Mouse (Mus musculus) forebrain, postnatal 0 days (tissue): Measurements from ENCODE around the gene Rps27l. TPM values are rescaled to one million over a fixed set of nuclear protein-coding genes. Genes with fewer than 3 reads are reported as not detected.

Experiments used
- ATAC-seq: fragments of 200-750 bp; cut with Nextera tagmentation; 2 replicates; pipeline ENCODE4 v1.8.0; 2017; ENCODE audit warnings: mild to moderate bottlenecking, moderate library complexity
- DNase-seq: peaks from one replicate; pipeline ENCODE4 v3.0.0-alpha.2; 2015
- H3K27ac ChIP-seq: fragments of 300-500 bp; sonication (generic); 2 replicates; pipeline ENCODE4 v1.5.1; 2014; ENCODE audit warnings: low read depth, mild to moderate bottlenecking, antibody characterized with exemption, low read length, moderate library complexity, mixed read lengths
- H3K27me3 ChIP-seq: fragments of 300-500 bp; sonication (generic); 2 replicates; pipeline ENCODE4 v1.6.1; 2014; ENCODE audit warnings: mild to moderate bottlenecking, low read length, mixed read lengths; ENCODE audit not compliant: insufficient read depth
- H3K36me3 ChIP-seq: fragments of 300-500 bp; sonication (generic); 2 replicates; pipeline ENCODE4 v1.6.1; 2014; ENCODE audit warnings: mild to moderate bottlenecking, moderate library complexity; ENCODE audit not compliant: insufficient read depth
- H3K4me1 ChIP-seq: fragments of 300-500 bp; sonication (generic); 2 replicates; pipeline ENCODE4 v1.6.1; 2014; ENCODE audit warnings: antibody characterized with exemption; ENCODE audit not compliant: insufficient read depth
- H3K4me2 ChIP-seq: fragments of 300-500 bp; sonication (generic); 2 replicates; pipeline ENCODE4 v1.6.1; 2014; ENCODE audit warnings: low read depth, mild to moderate bottlenecking, moderate library complexity
- H3K4me3 ChIP-seq: fragments of 300-500 bp; sonication (generic); 2 replicates; pipeline ENCODE4 v1.5.1; 2014; ENCODE audit warnings: low read depth, low read length, mixed read lengths
- H3K9ac ChIP-seq: fragments of 300-500 bp; sonication (generic); 2 replicates; pipeline ENCODE4 v1.6.1; 2014; ENCODE audit warnings: mild to moderate bottlenecking
- H3K9me3 ChIP-seq: fragments of 300-500 bp; sonication (generic); 2 replicates; pipeline ENCODE4 v1.6.1; 2016; ENCODE audit warnings: low read length
- CTCF ChIP-seq: sonication (generic); IDR thresholded peaks from 2 replicates; pipeline ENCODE4 v1.5.1; 2016; ENCODE audit warnings: antibody characterized with exemption, control low read depth, low read depth
- WGBS: fragments of 180-500 bp; shearing (Covaris S2); extraction: QIAGEN DNeasy Blood & Tissue Kit; methylation state at CpG from one replicate; pipeline ENCODE4 v1.1.7; 2014; 5-methylcytosine and 5-hydroxymethylcytosine counted together
- polyA plus RNA-seq: library from polyadenylated mRNA; unstranded; fragments of >200 nt; fragmentation: Nextera tagmentation; extraction: Ambion mirVana; gene quantifications from 2 replicates; pipeline ENCODE4 v1.2.1, GENCODE M21; 2015
- total RNA-seq: library from RNA; depleted of rRNA; stranded (reverse); fragments of >200 nt; gene quantifications from 2 replicates; pipeline ENCODE4 v1.2.3, GENCODE M21; 2014; rRNA removed

Gene Rps27l
- total RNA-seq (129 and 139 TPM in 2 replicates), polyA plus RNA-seq (208 and 277 TPM in 2 replicates)

- peak within 1 kb of the TSS; percentile 86 for H3K4me3 ChIP-seq
- 1% methylated on average over 77 of the region's 77 CpGs for WGBS
- TF ChIP-seq CTCF, result peak; percentile 4; the same call in 1 of the 2 replicates
Measured at GRCm38 (mm10) chr9:66945647-66946641, at the start of gene Rps27l. Gene Rps27l (plus strand): TSS chr9:66946086.

GRCm38 (mm10) chr9:66896951-66897350 lies 48.9 kb upstream of the Rps27l start:
- H3K36me3 ChIP-seq, result no peaks in the 10 kb centered on the region
- H3K27ac ChIP-seq, result no peak overlapping the region
- H3K27me3 ChIP-seq, result no peaks in the 10 kb centered on the region
- no peaks in the 10 kb centered on the region for H3K4me1 ChIP-seq
- H3K9me3 ChIP-seq, result no peaks in the 10 kb centered on the region
- WGBS, result 68% methylated on average over 6 of the region's 6 CpGs
- TF ChIP-seq CTCF, result no peak
- H3K4me3 ChIP-seq, result no peak overlapping the region
- no peak overlapping the region for H3K4me2 ChIP-seq
- DNase-seq (no peak), ATAC-seq (no peak)
- no peak overlapping the region for H3K9ac ChIP-seq

More at GRCm38 (mm10) chr9:66945647-66946641, at the start of gene Rps27l:
- Histone ChIP-seq H3K9ac (peak within 1 kb of the TSS; percentile 78), H3K27me3 (no peaks in the 10 kb centered on the region), H3K4me1 (no peaks in the 10 kb centered on the region), H3K27ac (peak within 1 kb of the TSS; percentile 93), H3K4me2 (peak within 1 kb of the TSS; percentile 74), H3K36me3 (0 out of 2 replicates have a peak, but pooled peaks cover 8% of the 10 kb centered on the region), H3K9me3 (no peaks in the 10 kb centered on the region)
- DNase-seq (peak; percentile 94), ATAC-seq (peak; percentile 99)

- Histone ChIP-seq H3K36me3 (no peaks in the 10 kb centered on the region), H3K4me3 (no peak overlapping the region), H3K4me2 (no peak overlapping the region), H3K9ac (no peak overlapping the region), H3K27me3 (no peaks in the 10 kb centered on the region), H3K9me3 (no peaks in the 10 kb centered on the region), H3K27ac (no peak overlapping the region), H3K4me1 (no peaks in the 10 kb centered on the region)
- DNase-seq (no peak), ATAC-seq (no peak)
- 70% methylated on average over 6 of the region's 6 CpGs for whole genome bisulfite sequencing
- TF ChIP-seq CTCF, result no peak
Measured at GRCm38 (mm10) chr9:66897851-66898250, 48.0 kb upstream of the Rps27l start.

- H3K4me1 ChIP-seq, result no peaks in the 10 kb centered on the region
- no peaks in the 10 kb centered on the region for H3K27me3 ChIP-seq
- WGBS, result 88% methylated on average over 2 of the region's 2 CpGs
- no peak overlapping the region for H3K9ac ChIP-seq
- DNase-seq, result no peak
- H3K9me3 ChIP-seq, result no peaks in the 10 kb centered on the region
- no peak overlapping the region for H3K27ac ChIP-seq
- no peaks in the 10 kb centered on the region for H3K36me3 ChIP-seq
- ATAC-seq, result no peak
- no peak overlapping the region for H3K4me3 ChIP-seq
- no peak overlapping the region for H3K4me2 ChIP-seq
- TF ChIP-seq CTCF, result no peak
Measured at GRCm38 (mm10) chr9:66899072-66899471, 46.8 kb upstream of the Rps27l start.

GRCm38 (mm10) chr9:66899526-66899925 lies 46.4 kb upstream of the Rps27l start:
- H3K9ac ChIP-seq, result no peak overlapping the region
- TF ChIP-seq CTCF, result no peak
- H3K27ac ChIP-seq, result no peak overlapping the region
- H3K9me3 ChIP-seq, result no peaks in the 10 kb centered on the region
- H3K4me2 ChIP-seq, result no peak overlapping the region
- ATAC-seq (no peak), DNase-seq (no peak)
- H3K4me1 ChIP-seq, result no peaks in the 10 kb centered on the region
- H3K27me3 ChIP-seq, result no peaks in the 10 kb centered on the region
- WGBS, result 71% methylated on average over 4 of the region's 4 CpGs
- H3K36me3 ChIP-seq, result no peaks in the 10 kb centered on the region
- H3K4me3 ChIP-seq, result no peak overlapping the region

- no peak for DNase-seq
- Histone ChIP-seq H3K4me2 (no peak overlapping the region), H3K4me3 (no peak overlapping the region), H3K4me1 (no peaks in the 10 kb centered on the region), H3K9ac (no peak overlapping the region), H3K9me3 (no peaks in the 10 kb centered on the region), H3K36me3 (no peaks in the 10 kb centered on the region), H3K27me3 (no peaks in the 10 kb centered on the region), H3K27ac (no peak overlapping the region)
- ATAC-seq, result no peak
- no peak for TF ChIP-seq CTCF
- 51% methylated on average over 9 of the region's 9 CpGs for WGBS
Measured at GRCm38 (mm10) chr9:66905990-66906389, 39.9 kb upstream of the Rps27l start.

GRCm38 (mm10) chr9:66907126-66907525 lies 38.8 kb upstream of the Rps27l start:
- no peak for DNase-seq
- Histone ChIP-seq H3K9ac (no peak overlapping the region), H3K36me3 (no peaks in the 10 kb centered on the region), H3K4me1 (no peaks in the 10 kb centered on the region), H3K27ac (no peak overlapping the region), H3K4me3 (no peak overlapping the region), H3K27me3 (no peaks in the 10 kb centered on the region), H3K9me3 (no peaks in the 10 kb centered on the region), H3K4me2 (no peak overlapping the region)
- 92% methylated on average over 8 of the region's 8 CpGs for WGBS
- no peak for TF ChIP-seq CTCF
- ATAC-seq, result no peak
